Mouse (Mus musculus): ENCODE measurements around the gene Slc25a30.
"Not testable (repeated sequence)": the region's sequence is repeated elsewhere in the genome, so short reads cannot be mapped to it uniquely, and the experiment has no call there.

The Slc25a30 gene

DNA sequence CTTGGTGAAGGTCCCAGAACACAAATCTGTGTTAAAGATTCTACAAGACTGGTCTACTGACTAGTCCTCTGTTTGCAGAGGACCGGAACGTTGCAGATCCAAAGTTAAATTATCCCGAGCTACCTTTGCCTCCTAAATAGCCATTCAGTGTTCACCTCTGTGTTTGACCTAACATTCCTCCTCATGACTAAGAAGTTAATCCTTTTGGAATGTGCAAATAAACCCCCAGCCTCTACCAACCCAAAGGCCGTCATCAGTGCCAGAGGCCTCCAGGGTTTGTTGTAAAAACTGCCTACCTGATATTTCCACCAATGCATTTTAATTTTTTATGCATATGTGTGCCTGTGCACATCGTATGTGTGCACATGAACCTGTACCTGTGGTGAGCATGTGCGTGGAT, 7.5 kb upstream of the Slc25a30 start:
- no peak for ATAC-seq (ENCODE audit: insufficient number of reproducible peaks, low FRiP score, low TSS enrichment)

DNA sequence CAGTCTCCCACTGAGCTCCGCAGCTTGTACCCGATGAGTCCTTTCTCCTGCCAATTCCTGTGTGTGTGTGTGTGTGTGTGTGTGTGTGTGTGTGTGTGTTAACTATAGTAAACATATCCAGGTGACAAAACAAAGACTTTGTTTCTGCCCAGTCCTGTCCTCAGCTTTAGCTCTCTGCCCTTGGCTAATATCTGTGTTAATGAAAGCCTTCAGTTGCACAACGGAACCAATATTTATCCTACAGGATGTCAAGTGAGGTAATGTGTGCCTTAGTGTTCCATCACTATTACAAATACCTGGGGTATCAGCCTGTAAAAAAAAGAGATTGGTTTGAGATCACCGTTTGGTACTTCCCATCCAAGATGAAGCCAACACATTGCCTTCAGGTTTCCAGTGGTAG, 6.3 kb upstream of the Slc25a30 start:
- ATAC-seq (ENCODE audit: insufficient number of reproducible peaks, low FRiP score, low TSS enrichment) = no peak

DNA sequence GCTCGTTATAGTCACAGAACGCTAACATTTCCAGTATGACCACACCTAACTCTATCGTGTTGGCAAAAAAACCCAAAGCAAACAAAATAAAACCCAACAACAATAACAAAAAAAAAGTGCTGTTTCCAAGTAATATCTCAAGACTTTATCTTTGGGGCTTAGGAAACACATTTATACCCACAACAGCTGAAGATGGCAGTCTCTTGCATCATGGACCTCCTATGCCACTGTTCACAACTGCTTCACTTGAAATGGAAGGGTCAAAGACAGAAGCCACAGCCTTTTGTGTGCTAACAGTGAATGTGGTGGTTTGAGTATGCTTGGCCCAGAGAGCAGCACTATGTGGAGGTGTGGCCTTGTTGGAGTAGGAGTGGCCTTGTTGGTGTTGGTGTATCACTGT, 4.5 kb upstream of the Slc25a30 start:
- ATAC-seq (ENCODE audit: insufficient number of reproducible peaks, low FRiP score, low TSS enrichment) = no peak

DNA sequence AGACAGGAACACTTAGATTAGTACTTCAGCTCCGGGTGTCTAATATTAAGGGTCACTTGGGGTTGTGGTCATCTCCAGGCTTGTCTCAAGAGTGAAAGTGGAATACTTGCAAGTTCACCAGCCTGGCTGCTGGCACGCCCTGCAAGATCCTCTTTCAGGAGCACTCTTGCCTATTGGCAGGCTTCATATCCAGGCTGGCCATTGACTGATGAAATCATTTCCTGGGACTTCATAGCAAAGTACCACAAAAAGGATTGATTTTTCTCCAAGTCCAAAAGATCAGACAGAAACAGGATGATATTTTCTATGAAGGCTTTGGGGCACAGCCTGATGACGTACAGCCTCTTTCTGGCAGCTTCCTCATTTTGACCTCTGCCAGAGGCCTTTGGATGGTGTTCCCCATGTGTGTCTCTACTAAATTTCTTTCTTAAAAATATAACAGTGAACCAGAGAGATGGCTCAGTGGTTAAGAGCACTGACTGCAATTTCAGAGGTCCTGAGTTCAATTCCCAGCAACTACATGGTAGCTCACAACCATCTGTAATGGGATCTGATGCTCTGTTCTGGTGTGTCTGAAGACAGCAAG, 3.7 kb upstream of the Slc25a30 start:
- ATAC-seq (ENCODE audit: insufficient number of reproducible peaks, low FRiP score, low TSS enrichment) = no peak

DNA sequence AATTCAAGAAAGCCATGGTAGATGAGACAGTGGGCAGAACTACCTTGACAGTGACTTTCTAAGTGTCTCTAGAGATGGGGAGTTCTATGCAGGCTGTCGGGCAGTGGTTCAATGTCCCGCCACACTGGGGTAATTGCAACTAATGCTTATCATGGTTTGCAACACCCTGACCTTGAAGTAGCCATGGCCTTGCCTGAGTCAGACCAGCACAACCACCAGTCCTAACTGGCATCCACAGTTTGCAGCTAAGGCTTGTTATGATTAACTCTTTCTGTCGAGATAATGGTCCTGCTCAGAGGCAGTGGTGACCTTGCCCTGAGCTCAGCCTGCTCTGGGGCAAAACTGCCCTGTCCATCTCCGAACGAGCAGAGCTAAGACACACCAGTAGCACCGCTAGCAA, 2.5 kb upstream of the Slc25a30 start:
- ATAC-seq (ENCODE audit: insufficient number of reproducible peaks, low FRiP score, low TSS enrichment) = no peak

DNA sequence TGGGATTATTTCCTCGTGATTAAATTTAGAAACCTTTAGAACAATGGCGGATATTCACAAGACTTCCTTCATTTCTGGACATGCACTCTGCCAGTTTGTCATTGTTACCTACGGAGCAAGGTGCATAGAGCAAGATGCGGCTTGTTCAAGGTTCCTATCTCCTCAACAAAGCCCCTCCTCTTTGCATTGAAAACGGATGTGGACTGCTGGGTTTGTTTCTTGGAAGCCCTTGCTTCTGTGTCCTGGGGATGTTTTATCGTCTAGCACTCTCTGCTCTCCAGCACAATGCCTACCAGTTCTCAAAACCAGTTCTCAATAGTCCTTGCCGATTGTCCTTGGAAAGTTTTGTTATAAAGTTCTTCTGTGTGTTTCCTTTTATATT, 948 bp upstream of the Slc25a30 start:
- no peak for ATAC-seq (ENCODE audit: insufficient number of reproducible peaks, low FRiP score, low TSS enrichment)

DNA sequence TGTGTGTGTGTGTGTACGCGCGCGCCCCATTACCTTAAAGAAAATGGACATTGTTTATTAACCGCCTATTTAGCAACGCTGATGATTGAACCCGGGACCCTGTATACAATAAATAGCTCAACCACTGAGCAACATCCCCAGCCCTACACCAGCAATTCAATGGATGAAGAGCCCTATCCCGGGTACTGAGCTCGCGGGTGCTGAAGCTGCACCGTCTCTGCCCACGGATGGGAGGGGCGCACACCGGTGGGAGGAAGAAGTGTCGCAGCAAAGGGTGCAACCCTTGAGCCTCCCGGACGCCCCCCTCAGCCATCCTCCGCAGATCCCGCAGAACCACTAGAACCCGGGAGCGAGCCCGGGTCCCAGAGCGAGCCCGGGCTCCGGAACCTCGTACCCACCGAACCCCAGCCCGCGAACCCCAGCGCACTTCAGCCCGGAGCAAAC, 391 bp downstream of the Slc25a30 start:
- ATAC-seq (ENCODE audit: insufficient number of reproducible peaks, low FRiP score, low TSS enrichment) = peak; percentile 74

DNA sequence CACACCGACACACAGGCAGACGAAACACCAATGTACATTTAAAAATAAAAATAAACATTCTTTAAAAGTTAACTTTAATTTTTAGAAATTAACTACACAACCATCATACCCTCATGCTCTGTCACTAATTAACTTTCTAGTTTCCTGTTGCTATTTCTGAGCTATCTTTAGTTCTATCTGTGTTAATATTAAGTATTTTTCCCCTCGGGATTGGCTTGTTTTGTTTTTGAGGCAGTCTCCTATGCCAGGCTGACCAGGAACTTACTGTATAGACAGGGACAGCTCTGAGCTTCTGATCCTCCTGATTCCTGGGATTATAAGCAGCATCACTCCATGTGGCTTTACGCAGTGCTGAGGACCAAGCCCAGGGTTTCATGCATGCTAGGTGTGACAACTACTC, 6.9 kb downstream of the Slc25a30 start:
- no peak for ATAC-seq (ENCODE audit: insufficient number of reproducible peaks, low FRiP score, low TSS enrichment)

DNA sequence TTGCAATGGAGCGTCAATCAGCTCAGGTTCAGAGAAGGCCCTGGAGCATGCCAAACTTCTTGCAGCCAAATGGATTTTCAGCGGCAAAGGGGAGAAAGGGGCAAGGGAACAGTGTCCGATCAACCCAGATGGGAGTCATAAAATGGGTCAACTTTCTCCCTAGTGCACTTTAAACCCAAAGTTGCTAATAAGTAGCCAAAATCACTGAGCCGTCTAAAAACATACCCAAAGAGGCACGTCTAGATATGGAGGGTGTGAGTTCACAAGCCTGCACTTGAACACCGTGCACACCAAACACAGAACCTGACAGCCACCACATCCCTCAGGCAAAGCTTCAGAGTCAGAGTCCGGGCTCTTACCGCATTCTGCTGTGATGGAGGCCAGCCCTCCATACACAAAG, 10.2 kb downstream of the Slc25a30 start:
- no peak for ATAC-seq (ENCODE audit: insufficient number of reproducible peaks, low FRiP score, low TSS enrichment)

DNA sequence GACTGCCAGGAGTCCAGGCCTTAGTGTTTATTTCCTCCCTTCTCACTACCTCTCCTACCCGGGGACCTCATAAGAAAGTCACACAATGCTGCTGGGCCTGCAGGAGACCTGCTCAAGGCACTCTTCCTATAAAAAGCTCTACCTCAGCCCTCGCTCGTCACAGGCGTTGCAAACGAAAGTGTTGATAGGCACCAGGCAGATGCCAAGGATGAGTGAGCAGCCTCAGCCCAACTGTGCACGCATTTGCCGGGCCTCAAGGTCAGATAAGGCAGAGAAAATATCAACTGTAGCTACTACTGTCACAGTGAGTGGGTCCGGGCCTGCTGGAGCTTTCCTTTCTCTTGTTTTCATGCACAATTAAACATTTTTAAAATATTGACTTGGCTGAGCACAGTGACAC, 13.4 kb downstream of the Slc25a30 start:
- ATAC-seq (ENCODE audit: insufficient number of reproducible peaks, low FRiP score, low TSS enrichment) = no peak

DNA sequence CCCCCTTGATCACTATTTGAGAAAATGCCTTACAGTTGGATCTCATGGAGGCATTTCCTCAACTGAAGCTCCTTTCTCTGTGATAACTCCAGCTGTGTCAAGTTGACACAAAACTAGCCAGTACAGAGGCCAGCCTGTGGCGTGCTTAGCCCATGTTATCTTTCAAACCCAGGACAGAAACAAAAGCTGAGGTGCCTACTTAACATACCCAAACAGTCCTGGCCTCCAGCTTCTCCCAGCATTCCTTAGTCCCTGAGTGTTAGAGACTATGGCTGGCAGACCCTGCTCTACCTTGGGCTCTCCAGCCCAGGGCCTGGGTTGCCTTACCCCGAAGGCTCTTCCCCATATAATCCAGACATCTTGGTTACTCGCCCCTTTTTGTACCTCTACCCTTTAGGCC, 14.4 kb downstream of the Slc25a30 start:
- ATAC-seq (ENCODE audit: insufficient number of reproducible peaks, low FRiP score, low TSS enrichment) = not testable (repeated sequence)

DNA sequence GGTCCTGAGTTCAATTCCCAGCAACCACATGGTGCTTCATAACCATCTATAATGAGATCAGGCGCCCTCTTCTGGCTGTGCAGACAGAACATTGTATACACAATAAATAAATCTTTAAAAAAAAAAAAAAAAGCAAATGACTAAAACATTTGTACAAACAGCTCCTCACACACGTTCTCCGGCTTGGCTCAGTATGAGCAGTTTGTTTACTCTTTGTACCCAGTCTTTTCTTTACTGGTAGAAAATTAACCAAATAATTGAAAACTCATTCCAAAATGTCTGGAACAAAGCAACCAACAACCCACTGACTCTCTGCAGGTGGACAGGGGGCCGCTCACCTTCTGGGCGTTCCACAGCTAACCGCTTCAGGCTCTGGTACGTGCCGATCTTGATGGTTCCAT, 15.7 kb downstream of the Slc25a30 start:
- no peak for ATAC-seq (ENCODE audit: insufficient number of reproducible peaks, low FRiP score, low TSS enrichment)

DNA sequence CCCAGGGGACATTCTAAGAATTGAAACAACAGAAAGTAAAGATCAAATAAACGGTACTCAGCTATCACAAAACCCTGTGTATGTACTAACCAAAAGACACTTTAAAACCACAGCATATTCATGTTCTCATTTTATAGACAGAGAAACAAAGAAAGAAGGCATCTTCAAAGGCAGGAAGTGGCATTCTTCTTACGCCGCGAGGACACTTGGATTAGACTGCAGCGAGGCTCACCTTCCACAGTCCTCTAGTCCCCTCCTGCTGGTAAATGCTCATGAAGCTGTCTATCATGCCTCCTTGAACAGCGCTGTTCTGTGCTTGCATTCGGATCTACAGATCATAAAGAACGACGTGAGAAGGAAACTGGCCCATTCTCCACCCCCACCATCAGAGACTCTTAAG, 17.5 kb downstream of the Slc25a30 start:
- ATAC-seq (ENCODE audit: insufficient number of reproducible peaks, low FRiP score, low TSS enrichment) = no peak

DNA sequence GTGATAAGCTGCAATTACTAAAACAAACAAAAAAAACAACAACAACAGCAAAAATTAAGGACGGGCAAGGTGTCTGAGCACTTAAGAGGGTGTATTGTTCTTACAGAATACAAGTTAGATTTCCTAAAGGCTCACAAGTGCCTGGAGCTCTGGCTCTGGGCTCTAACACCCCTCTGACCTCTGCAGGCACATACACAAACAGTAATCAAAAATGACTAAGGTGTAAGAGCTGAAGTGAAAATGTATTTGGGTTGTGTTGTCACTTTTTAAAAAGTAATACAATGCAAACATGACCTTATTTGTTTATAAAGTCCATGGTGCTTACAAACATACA, 18.6 kb downstream of the Slc25a30 start:
- 0 out of 2 replicates have a peak, but pooled peaks have one; percentile 46 for ATAC-seq (ENCODE audit: insufficient number of reproducible peaks, low FRiP score, low TSS enrichment)

DNA sequence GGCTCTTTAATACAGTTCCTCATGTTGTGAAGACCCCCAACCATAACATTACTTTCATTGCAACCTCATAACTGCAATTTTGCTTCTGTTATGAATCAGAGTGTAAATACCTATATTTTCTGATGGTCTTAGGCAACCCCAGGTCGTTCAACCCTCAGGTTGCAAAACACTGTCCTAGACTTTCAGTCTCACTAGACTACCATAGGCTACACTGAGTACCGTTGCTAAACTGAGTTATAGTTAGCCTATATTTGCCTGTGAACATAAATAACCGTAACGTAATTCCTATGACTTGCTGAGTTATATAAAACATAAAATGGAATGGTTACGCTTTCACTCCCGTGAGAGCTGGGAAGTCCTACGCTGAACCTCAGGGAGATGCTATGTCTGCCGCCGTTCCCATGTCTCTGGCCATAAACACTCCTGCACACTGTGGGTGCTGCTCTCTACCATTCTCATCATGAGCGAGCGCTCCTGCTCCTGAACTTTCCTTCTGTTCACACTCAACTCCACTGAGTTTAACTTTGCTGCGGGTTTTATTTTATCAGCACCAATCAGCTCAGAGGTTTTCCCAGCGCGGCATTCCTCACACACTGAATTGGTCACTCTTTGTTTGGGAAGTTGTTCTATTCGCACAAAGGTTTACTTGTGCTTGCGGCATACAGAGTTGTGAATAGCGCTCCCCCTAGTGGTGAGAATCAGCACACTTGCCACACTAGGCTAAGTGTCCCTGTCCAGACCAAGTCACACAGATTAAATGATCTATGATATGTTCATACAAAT, 19.2 kb downstream of the Slc25a30 start:
- ATAC-seq (ENCODE audit: insufficient number of reproducible peaks, low FRiP score, low TSS enrichment) = peak; percentile 83

DNA sequence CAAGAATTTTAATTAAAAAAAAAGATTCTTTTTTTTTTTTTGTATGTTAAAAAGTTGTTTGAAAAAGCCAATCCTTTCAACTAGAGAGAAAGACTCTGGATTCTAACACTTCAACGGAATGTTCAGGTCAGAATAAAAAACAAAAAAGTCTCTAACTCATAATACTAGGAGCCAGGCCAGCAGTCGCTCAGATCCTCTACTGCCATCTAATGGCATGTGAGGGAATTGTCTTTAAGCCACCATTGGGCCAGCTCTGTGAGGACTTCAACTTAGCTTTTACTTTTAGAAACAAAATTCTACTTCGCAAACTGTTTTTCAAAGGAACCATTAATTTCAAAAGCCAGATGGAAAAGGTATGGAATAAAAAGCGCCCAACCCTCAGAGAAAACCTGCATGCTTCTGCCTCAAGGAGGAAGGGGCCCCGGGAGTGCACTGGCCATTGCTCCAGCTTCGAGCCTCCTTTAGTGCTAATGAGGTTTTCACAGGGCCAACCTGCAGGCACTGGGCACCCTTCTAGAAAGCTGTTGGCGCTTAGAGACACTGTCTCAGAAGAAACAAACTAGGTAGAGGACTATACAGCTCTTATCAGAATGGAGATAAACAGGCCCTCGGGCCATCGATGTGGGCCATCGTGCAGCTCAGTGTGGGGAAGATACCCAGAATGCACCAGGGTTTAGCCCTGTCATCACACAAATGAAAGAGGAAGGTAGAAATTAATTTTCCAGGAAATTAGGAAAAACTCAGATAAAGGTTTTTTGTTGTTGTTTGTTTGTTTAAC, 25.6 kb downstream of the Slc25a30 start:
- ATAC-seq (ENCODE audit: insufficient number of reproducible peaks, low FRiP score, low TSS enrichment) = no peak

DNA sequence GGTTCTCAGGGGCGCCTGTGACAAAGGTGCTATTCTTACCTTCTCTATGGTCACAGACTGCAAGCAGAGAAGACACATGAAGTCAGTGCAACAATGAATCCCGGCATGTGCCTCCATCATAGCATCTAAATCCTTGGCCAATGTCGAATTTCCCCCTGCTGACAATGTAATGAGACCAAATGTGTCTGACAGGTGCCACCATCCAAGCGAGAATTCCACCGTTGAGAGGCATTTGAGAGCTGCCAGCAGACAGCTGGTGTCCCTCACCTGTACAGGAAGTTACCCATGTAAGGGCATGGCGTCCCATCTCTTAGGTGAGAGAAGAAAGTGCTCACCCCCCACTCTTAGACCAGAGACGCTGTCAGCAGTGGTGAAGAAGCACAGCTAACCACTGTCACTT, 28.4 kb downstream of the Slc25a30 start:
- peak; percentile 75 for ATAC-seq (ENCODE audit: insufficient number of reproducible peaks, low FRiP score, low TSS enrichment)

DNA sequence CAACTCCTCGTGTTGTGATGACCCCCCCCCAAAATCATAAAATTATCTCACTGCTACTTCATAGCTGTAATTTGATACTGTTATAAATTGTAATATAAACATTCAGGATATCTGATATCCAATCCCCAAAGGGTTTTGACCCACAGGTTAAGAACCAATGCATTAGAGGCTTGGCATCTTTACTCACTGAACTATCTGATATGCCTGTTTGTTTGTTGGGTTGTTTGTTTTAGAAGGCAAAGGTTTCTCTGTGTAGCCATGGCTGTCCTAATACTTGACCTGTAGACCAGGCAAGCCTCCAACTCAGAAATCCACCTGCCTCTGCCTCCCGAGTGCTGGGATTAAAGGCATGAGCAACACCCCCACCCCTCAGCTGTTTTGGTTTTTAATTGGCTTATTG, 29.0 kb downstream of the Slc25a30 start:
- no peak for ATAC-seq (ENCODE audit: insufficient number of reproducible peaks, low FRiP score, low TSS enrichment)

DNA sequence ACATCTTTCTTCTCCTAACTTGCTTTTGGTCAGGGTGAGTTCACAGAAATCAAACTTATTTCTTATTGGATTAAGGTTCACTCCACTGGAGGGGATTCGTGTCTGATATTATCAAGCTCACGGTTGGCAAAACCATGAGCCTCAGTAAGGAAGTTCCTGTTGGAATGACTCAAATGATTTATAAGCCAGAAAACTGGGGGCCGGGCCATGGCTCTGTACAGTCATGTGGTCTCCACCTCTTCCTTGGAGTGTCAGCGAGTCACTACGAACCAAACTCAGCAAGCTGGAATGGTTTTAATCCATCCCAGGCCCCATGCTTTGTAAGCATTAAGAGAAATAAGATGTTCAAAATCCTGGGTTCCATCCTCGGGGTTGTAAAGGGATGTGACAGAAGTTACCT, 29.9 kb downstream of the Slc25a30 start:
- no peak for ATAC-seq (ENCODE audit: insufficient number of reproducible peaks, low FRiP score, low TSS enrichment)

DNA sequence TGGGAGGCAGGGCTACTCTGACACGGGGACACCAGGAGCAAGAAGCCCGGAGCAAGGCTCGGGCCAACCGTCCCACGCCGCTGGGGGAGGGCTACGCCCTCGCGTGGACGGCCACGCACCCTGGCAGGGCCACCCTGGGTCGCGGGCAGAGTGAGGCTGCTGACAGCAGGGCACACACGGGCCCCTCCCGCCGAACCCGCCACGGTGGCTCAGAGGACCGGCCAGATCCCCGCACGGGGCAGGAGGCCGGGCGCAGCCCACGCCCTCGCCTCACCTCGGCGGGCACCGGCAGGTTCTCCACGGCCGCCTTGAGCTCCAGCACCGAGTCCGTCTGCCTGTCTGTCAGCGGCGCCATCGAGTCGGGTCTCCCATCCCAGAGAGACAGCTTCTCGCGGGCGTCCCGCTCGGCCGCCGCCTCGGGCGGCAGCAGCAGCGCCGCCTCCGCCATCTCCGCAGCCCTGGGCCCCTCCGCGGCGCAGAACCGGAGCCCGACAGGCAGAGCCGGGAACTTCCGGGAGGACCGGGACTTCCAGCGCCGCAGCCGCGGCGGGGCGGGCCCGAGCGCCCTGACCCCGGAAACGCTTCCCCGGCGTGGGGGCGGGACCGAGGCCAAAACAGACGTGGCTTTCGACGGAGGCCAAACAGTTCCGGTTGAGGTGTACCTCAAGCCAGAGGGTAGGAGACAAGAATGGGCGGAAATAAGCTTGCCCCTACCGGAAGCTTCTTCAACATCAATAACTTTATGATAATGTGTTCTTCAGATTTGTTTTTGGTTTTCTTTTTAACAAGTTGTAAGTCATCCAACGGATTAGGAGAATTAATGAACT, 32.6 kb downstream of the Slc25a30 start, which contains the start of gene Cog3:
Cog3 (minus strand) TSS at position 527 of the 827 bp plus-strand sequence.
- peak; percentile 80 for ATAC-seq (ENCODE audit: insufficient number of reproducible peaks, low FRiP score, low TSS enrichment)

DNA sequence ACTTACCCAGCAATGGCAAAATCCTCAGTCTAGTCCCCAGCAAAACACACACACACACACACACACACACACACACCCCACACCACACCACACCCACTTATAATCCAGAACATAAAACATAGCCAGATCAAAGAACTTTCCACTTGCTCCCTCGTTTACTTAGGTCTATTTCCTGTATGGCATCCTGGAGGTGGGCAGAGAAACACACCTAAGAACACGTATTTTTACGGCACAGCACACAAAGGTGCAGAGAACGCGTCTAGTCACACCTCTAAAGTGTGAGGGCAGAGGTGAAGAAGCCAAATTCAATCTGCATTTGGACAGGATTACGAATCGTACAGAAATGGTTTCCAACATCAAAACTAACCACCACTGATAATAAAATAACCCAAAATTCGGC, 33.6 kb downstream of the Slc25a30 start:
- ATAC-seq (ENCODE audit: insufficient number of reproducible peaks, low FRiP score, low TSS enrichment) = no peak
